Mouse (Mus musculus): Measurements from ENCODE around the gene Upf1.

Upf1 gene

DNA sequence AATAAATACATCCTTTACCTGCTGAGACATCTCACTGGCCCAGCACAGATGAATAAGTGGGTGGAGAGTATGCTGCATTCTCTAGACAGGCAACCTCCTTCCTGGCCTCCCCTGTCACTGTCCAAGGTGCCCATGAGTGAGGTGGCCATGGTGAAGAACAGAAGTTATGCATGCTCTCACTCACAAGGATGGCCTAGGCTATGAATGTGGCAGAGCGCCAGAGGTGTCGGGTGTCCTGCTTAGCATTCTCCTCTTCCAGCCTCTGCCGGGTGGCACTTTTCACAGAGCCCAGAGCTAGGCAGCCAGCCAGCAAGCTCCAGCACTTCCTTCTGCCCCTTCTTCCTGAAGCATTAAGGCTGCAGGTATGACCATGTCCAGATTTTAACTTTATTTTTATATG lies 6.3 kb upstream of the Upf1 start:
- peak; percentile 89 for DNase-seq (ENCODE audit: low spot score)

- DNase-seq (ENCODE audit: low spot score) = no peak
Observed at GRCm38 (mm10) chr8:70356111-70356510, 3.0 kb upstream of the Upf1 start.

DNA sequence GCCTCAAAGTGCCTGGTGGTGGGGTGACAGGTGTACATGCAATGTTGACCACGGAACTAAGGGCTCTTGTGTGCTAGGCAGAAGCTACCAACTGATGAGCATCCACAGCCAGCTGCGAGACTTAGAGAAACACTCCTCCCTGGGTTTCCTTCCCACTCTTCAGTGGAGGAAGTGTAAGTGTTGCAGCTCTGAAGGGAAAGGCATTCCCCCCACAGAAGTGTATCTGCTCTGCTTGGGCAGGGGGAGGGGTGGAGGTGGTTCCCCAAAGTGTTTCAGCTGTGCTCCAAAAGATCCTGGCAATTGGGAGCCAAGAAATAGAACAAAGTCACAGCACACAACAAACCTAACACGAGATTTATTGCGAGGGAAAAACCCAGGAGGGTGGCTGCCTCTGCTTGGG lies 926 bp upstream of the Upf1 start:
- DNase-seq (ENCODE audit: low spot score) = peak; percentile 42

- peak; percentile 62 for DNase-seq (ENCODE audit: low spot score)
Observed at GRCm38 (mm10) chr8:70352657-70353151, 374 bp downstream of the Upf1 start.

DNA sequence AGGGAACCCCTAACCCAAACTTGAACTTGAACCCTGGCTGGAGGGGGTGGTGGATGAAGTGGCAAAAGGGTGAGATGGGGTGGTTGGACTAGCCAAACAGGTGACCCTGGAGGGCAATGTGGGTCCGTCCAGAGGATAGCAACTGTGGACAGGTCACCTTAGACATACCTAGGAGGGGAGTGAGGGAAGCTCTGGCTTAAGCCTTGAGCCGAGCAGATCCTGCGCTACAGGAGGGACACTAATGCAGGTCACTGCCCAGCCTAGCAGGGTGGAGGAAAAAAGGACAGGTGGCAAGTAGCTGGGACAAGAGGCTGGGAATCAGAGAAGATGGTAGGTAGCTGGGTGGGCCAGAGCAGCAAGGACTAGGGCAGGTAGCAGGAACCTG lies 1.1 kb downstream of the Upf1 start:
- no peak for DNase-seq (ENCODE audit: low spot score)

GRCm38 (mm10) chr8:70351035-70351999 lies 1.8 kb downstream of the Upf1 start:
- DNase-seq (ENCODE audit: low spot score) = no peak

- DNase-seq (ENCODE audit: low spot score) = no peak
Observed at GRCm38 (mm10) chr8:70347860-70348420, 5.1 kb downstream of the Upf1 start.

- DNase-seq (ENCODE audit: low spot score) = no peak
Observed at GRCm38 (mm10) chr8:70347443-70347842, 5.6 kb downstream of the Upf1 start.

DNA sequence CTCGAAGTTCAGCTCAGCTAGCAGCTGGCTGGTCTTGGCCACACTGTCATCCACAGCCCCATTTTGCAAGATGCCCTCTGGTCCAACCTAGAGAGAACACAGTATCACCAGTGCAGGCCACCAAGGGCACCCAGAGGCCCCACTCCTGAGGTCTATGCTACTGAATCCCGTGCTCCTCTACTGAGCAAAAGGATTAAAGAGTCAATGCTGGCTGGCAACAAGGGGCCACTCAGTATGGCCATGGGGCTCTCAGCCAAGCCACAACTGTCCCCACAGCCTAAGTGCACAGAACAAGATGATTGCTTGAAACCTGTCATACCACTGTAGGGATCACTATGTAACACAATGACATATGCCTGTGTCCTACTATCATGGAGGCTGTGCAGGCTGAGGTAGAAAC lies 8.8 kb downstream of the Upf1 start:
- DNase-seq (ENCODE audit: low spot score) = no peak

- DNase-seq (ENCODE audit: low spot score) = peak; percentile 69
Observed at GRCm38 (mm10) chr8:70343696-70344095, 9.4 kb downstream of the Upf1 start.

DNA sequence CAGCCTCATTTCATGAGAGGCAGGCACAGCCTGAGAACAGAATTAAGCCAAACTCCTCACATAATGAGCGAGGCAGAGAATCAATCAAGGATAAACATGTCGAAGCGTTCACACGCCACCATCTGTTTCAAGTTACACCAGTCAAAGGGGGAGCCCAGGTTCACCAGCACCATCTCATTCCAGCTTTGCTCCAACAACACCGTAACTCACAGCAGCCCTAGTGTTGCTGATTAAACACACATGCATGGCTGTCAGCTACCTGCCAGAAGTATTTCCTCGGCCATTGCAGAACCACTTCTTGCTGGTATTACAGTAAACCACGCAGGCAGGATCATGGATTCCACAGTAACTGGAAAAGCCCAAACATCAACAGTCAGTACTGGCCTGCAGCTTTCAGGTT lies 10.0 kb downstream of the Upf1 start:
- DNase-seq (ENCODE audit: low spot score) = no peak

DNA sequence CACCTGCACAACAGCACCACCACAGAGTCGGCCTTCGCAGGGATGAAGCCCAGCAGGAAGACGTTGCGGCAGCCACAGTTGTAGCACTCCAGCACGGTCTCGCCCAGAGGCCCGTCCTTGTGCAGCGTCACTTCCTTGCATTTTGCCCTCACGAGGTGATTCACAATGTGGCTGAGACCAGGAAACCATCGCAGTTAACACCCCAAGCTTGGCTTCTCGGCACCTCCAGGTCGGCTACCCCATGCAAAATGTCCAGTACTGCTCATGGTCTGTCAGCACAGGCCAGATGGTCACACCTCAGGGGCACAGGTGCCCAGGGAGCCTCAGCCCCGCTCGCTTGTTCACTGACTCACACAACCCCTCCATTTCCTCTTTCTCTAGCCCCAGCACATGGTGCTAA lies 11.1 kb downstream of the Upf1 start:
- no peak for DNase-seq (ENCODE audit: low spot score)

DNA sequence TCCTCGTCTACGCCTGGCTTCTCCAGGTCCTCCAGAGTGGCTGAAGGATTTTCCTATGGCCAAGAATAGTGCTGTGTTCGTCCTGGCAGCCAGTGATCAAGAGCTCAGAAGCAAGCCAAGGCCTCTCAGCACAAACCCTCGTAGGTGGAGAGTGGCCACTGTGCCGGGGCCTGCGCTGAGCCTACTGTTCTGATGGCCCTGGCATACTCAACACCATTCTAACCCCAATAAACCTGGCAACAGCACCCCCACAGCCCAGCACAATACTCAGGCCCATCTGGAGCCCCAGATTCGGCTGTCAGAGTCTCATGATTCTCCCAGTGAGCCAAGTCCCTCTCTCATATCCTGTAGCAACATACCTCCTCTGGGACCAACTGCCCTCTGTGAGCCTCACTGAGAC lies 12.4 kb downstream of the Upf1 start:
- DNase-seq (ENCODE audit: low spot score) = no peak

DNA sequence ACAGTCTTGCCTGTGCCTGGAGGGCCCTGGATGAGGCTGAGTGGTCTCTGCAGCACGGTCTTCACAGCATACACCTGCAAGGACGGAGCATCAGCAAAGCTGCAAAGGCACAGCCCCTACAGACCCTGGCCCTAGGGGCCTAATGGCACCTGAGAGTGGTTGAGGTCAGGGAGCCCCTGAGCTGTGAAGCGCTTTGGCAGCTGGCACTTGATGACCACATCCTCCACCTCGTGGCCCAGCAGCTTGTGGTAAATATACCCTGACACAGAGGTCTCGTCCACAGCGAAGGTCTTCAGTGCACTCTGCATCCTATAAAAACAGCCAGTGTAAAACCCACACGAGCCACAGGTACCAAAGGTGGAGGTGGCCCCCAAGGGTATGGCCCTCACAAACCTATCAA lies 14.1 kb downstream of the Upf1 start:
- DNase-seq (ENCODE audit: low spot score) = no peak

- DNase-seq (ENCODE audit: low spot score) = no peak
Observed at GRCm38 (mm10) chr8:70332878-70333202, 20.2 kb downstream of the Upf1 start.

DNA sequence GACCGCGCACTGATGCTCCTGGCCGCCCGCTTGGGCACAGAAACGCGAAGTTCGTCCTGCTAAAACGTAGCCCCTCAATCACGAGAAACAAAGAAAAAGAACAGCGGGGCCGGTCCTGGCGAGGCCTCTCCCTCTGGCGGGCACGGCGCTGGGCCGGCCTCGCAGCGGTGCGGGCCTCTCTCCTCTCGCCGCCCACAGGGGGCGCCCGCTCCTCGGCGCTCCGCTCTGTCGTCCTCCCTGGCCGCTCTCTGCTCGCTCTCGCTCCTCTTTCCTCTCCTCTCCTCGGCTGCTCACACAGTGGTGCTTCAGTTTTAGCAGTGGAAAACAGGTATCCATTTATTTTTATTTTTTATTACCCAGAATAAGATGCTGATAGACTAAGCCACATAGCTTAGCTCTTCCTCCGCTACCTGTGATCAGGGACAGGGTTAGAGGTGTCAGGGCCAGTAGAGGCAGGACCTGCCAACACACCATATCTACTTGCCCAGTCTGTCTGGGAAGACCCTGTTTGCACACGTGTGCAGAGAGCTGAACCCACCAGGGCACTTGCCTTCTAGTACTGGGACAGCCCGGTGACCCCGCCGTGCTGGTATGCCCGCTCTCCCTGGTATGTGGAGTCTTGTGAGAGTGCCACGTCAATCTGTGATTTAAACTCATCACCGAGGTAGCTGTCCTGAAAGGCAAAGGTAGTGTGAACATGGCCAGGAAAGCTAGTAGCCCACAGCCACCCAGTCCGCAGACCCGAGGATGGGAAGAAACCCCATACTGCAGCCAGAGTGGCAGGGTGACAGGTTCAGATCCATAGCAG lies 20.8 kb downstream of the Upf1 start:
- no peak for DNase-seq (ENCODE audit: low spot score)

DNA sequence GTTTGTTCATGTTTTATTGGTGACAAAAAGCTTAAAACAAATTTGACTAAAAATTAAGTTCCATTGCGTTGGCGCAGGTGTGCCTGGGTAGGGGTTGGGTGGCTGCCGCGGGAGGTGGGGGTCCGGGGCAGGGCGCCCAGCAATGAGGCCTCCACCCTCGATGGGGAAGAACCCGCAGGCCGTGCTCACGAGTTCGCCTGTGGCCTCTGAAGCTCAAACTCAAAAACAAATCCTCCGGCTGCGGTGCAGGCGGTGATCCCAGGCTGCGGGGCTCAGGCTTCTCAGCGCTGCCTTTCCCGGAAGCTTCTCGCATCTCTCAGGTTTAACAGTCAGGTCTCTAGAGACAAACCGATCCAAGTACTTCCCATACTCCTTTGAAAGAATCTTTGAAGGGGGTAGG lies 21.6 kb downstream of the Upf1 start:
- no peak for DNase-seq (ENCODE audit: low spot score)

DNA sequence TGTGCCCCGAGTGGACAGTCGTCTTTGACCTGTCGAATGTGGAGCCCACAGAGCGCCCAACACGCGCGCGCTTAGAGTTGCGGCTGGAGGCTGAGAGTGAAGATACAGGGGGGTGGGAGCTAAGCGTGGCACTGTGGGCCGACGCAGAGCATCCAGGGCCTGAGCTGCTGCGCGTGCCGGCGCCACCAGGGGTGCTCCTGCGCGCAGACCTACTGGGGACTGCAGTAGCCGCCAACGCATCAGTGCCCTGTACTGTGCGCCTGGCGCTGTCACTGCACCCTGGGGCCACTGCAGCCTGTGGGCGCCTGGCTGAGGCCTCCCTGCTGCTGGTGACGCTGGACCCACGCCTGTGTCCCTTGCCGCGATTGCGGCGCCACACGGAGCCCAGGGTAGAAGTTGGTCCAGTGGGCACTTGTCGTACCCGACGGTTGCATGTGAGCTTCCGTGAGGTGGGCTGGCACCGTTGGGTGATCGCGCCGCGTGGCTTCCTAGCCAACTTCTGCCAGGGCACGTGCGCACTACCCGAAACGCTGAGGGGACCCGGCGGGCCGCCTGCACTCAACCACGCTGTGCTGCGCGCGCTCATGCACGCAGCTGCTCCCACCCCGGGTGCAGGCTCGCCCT lies 22.2 kb downstream of the Upf1 start:
- DNase-seq (ENCODE audit: low spot score) = no peak

DNA sequence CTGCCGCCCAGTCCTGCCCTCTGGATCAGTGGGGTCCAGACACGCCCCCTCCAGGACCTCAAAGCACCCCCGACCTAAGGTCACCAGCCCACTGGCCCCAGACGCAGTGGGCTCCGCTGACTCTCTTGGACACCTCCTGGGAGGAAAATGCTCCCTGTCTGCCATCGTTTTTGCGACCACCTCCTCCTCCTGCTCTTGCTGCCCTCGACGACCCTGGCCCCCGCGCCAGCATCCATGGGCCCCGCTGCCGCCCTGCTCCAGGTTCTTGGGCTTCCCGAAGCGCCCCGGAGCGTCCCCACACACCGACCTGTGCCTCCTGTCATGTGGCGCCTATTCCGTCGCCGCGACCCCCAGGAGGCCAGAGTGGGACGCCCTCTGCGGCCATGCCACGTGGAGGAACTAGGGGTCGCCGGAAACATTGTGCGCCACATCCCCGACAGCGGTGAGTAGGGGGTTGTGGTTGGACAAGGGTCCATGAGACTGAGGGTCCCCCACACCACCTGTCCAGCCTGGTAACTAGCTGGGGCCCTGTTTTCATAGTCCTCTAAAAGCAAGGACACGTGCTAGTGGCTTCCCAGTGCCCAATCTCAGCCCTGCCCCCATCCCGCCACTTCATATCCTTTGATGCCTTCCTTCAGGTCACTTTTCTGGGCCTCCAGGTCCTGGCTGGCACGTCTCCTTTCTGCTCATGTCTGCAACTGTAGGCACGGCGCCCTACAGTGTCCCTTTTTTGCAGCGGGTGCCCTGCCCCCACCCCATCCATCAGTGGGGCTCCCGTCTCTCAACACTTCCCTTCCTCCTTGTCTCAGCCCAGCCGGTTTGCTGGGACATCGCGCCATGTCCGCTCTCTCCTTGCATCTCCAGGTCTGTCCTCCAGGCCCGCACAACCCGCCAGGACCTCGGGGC lies 23.0 kb downstream of the Upf1 start:
- DNase-seq (ENCODE audit: low spot score) = no peak

DNA sequence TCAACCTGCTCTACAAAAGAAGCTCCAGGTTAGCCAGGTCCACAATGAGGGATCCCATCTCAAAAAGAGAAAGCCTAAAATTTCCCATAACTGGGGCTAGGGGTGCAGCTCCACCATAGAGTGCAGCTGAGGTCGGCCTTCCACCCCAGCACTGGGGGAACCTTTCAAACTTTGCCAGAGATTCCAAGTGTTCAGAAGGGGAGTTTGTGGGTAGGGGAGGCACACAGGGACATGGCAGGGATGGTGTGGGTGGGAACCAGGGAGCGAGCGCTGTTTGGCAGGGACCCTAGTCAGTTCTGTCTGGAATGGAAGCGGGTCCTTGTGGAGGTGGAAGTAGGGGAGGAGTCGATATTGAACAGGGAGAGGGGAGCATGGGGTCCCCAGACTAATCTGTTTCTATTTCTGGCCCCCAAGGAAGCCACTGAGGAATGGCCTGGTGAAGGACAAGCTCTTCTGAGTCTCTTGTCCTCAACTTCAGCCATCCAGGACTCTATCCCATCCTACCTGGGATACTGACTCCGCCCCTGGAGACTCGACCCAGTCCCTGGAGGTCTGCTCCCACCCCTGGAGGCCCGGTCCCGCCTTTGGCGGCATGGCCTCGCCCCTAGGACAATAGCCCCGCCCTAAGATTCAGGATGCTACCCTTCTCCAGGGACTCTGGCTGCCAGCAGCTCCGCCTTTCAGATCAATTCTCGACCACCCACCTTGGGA lies 23.8 kb downstream of the Upf1 start, which contains the start of gene Gdf1:
Gene Gdf1, plus strand, starts transcription at position 694 of the 711 bp plus-strand sequence.
- DNase-seq (ENCODE audit: low spot score) = no peak

DNA sequence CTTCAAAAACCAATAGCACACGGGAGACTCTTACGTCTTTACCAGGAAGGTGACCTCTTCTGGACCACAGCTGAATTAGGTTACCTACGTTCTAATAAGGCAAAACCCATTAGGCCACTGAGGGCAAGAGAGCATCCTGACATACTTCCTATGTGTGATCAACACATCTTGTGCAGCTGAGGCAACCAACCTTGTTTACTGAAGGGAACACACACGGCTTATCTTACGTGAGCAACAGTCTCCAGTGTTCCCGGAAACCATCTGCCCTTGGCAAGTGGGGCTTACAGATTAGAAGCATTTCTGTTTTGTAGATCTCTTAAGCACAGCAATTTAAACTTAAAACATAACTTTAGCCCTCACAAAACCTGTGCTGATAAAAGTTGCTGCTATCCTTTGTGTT lies 25.6 kb downstream of the Upf1 start:
- DNase-seq (ENCODE audit: low spot score) = no peak
